Mouse (Mus musculus): ENCODE measurements around the gene Nhlh2. TPM values are rescaled to one million over a fixed set of nuclear protein-coding genes. Genes with fewer than 3 reads are reported as not detected.

Nhlh2 gene
- polyA plus RNA-seq (2012; rRNA removed): not detected in 2 replicates

GRCm38 (mm10) chr3:102009926-102010381 is at the start of gene Nhlh2:
Nhlh2 (plus strand) TSS chr3:102010076.
- H3K36me3 ChIP-seq (ENCODE audit: control insufficient read depth, insufficient read depth, low read length): no peaks in the 10 kb centered on the region
- H3K4me1 ChIP-seq (ENCODE audit: control insufficient read depth, insufficient read depth, low read length): peaks cover 14% of the 10 kb centered on the region
- TF ChIP-seq POLR2A (IDR thresholded peaks at IDR 0.05; ENCODE audit: control insufficient read depth, low read depth, low read length): no peak
- TF ChIP-seq CTCF (IDR thresholded peaks at IDR 0.05; ENCODE audit: control insufficient read depth, insufficient read depth, insufficient replicate concordance, low read depth, low read length): no peak
- no peak within 1 kb of the TSS for H3K27ac ChIP-seq (ENCODE audit: control insufficient read depth, insufficient read depth, low read depth, low read length)
- no peak within 1 kb of the TSS for H3K4me3 ChIP-seq (ENCODE audit: control insufficient read depth, low read depth, low read length)
- H3K27me3 ChIP-seq (ENCODE audit: control insufficient read depth, insufficient read depth, low read length): peaks cover 6% of the 10 kb centered on the region; the same call in 1 of the 2 replicates

- H3K27ac ChIP-seq (ENCODE audit: control insufficient read depth, insufficient read depth, low read depth, low read length): no peak overlapping the region
- no peak overlapping the region for H3K4me3 ChIP-seq (ENCODE audit: control insufficient read depth, low read depth, low read length)
- H3K4me1 ChIP-seq (ENCODE audit: control insufficient read depth, insufficient read depth, low read length): no peaks in the 10 kb centered on the region
- H3K27me3 ChIP-seq (ENCODE audit: control insufficient read depth, insufficient read depth, low read length): no peaks in the 10 kb centered on the region
- no peaks in the 10 kb centered on the region for H3K36me3 ChIP-seq (ENCODE audit: control insufficient read depth, insufficient read depth, low read length)
- TF ChIP-seq POLR2A (IDR thresholded peaks at IDR 0.05; ENCODE audit: control insufficient read depth, low read depth, low read length): no peak
- no peak for TF ChIP-seq CTCF (IDR thresholded peaks at IDR 0.05; ENCODE audit: control insufficient read depth, insufficient read depth, insufficient replicate concordance, low read depth, low read length)
Observed at GRCm38 (mm10) chr3:101961146-101961835, 48.6 kb upstream of the Nhlh2 start.

- no peak for TF ChIP-seq POLR2A (IDR thresholded peaks at IDR 0.05; ENCODE audit: control insufficient read depth, low read depth, low read length)
- no peak for TF ChIP-seq CTCF (IDR thresholded peaks at IDR 0.05; ENCODE audit: control insufficient read depth, insufficient read depth, insufficient replicate concordance, low read depth, low read length)
- Histone ChIP-seq H3K27me3 (ENCODE audit: control insufficient read depth, insufficient read depth, low read length) (no peaks in the 10 kb centered on the region), H3K4me1 (ENCODE audit: control insufficient read depth, insufficient read depth, low read length) (no peaks in the 10 kb centered on the region), H3K36me3 (ENCODE audit: control insufficient read depth, insufficient read depth, low read length) (no peaks in the 10 kb centered on the region), H3K4me3 (ENCODE audit: control insufficient read depth, low read depth, low read length) (no peak overlapping the region), H3K27ac (ENCODE audit: control insufficient read depth, insufficient read depth, low read depth, low read length) (no peak overlapping the region)
Observed at GRCm38 (mm10) chr3:101963501-101963900, 46.4 kb upstream of the Nhlh2 start.

- H3K36me3 ChIP-seq (ENCODE audit: control insufficient read depth, insufficient read depth, low read length): no peaks in the 10 kb centered on the region
- no peaks in the 10 kb centered on the region for H3K4me1 ChIP-seq (ENCODE audit: control insufficient read depth, insufficient read depth, low read length)
- TF ChIP-seq POLR2A (IDR thresholded peaks at IDR 0.05; ENCODE audit: control insufficient read depth, low read depth, low read length): no peak
- no peak overlapping the region for H3K27ac ChIP-seq (ENCODE audit: control insufficient read depth, insufficient read depth, low read depth, low read length)
- H3K4me3 ChIP-seq (ENCODE audit: control insufficient read depth, low read depth, low read length): no peak overlapping the region
- no peaks in the 10 kb centered on the region for H3K27me3 ChIP-seq (ENCODE audit: control insufficient read depth, insufficient read depth, low read length)
Observed at GRCm38 (mm10) chr3:101964352-101964751, 45.5 kb upstream of the Nhlh2 start.

- TF ChIP-seq CTCF (IDR thresholded peaks at IDR 0.05; ENCODE audit: control insufficient read depth, insufficient read depth, insufficient replicate concordance, low read depth, low read length) (no peak), POLR2A (IDR thresholded peaks at IDR 0.05; ENCODE audit: control insufficient read depth, low read depth, low read length) (no peak)
- Histone ChIP-seq H3K36me3 (ENCODE audit: control insufficient read depth, insufficient read depth, low read length) (no peaks in the 10 kb centered on the region), H3K27ac (ENCODE audit: control insufficient read depth, insufficient read depth, low read depth, low read length) (no peak overlapping the region), H3K4me1 (ENCODE audit: control insufficient read depth, insufficient read depth, low read length) (no peaks in the 10 kb centered on the region; the same call in 1 of the 2 replicates), H3K27me3 (ENCODE audit: control insufficient read depth, insufficient read depth, low read length) (no peaks in the 10 kb centered on the region), H3K4me3 (ENCODE audit: control insufficient read depth, low read depth, low read length) (no peak overlapping the region)
Observed at GRCm38 (mm10) chr3:101966825-101967558, 42.9 kb upstream of the Nhlh2 start.

GRCm38 (mm10) chr3:101975337-101975736 is 34.5 kb upstream of the Nhlh2 start:
- TF ChIP-seq CTCF (IDR thresholded peaks at IDR 0.05; ENCODE audit: control insufficient read depth, insufficient read depth, insufficient replicate concordance, low read depth, low read length) (no peak), POLR2A (IDR thresholded peaks at IDR 0.05; ENCODE audit: control insufficient read depth, low read depth, low read length) (no peak)

GRCm38 (mm10) chr3:101978299-101978994 is 31.4 kb upstream of the Nhlh2 start:
- no peaks in the 10 kb centered on the region for H3K27me3 ChIP-seq (ENCODE audit: control insufficient read depth, insufficient read depth, low read length)
- TF ChIP-seq CTCF (IDR thresholded peaks at IDR 0.05; ENCODE audit: control insufficient read depth, insufficient read depth, insufficient replicate concordance, low read depth, low read length) (no peak), POLR2A (IDR thresholded peaks at IDR 0.05; ENCODE audit: control insufficient read depth, low read depth, low read length) (no peak)
- H3K4me3 ChIP-seq (ENCODE audit: control insufficient read depth, low read depth, low read length): no peak overlapping the region
- no peaks in the 10 kb centered on the region for H3K36me3 ChIP-seq (ENCODE audit: control insufficient read depth, insufficient read depth, low read length)
- H3K27ac ChIP-seq (ENCODE audit: control insufficient read depth, insufficient read depth, low read depth, low read length): no peak overlapping the region
- H3K4me1 ChIP-seq (ENCODE audit: control insufficient read depth, insufficient read depth, low read length): peaks cover 3% of the 10 kb centered on the region

More at GRCm38 (mm10) chr3:101975337-101975736, 34.5 kb upstream of the Nhlh2 start:
- Histone ChIP-seq H3K4me3 (ENCODE audit: control insufficient read depth, low read depth, low read length) (no peak overlapping the region), H3K27me3 (ENCODE audit: control insufficient read depth, insufficient read depth, low read length) (no peaks in the 10 kb centered on the region), H3K27ac (ENCODE audit: control insufficient read depth, insufficient read depth, low read depth, low read length) (no peak overlapping the region), H3K4me1 (ENCODE audit: control insufficient read depth, insufficient read depth, low read length) (peaks cover 3% of the 10 kb centered on the region), H3K36me3 (ENCODE audit: control insufficient read depth, insufficient read depth, low read length) (no peaks in the 10 kb centered on the region)

Measured in testis, adult 2 months (tissue).